Mouse (Mus musculus) small intestine, adult 2 months (tissue): Measurements from ENCODE around the gene Tnfrsf22.

Experiments used
- CTCF ChIP-seq: fragments of 200-500 bp; IDR thresholded peaks from 2 replicates; pipeline ENCODE4 v1.5.1; 2012; ENCODE audit warnings: low read depth, mild to moderate bottlenecking, control low read depth, inconsistent platforms, low read length, moderate library complexity, mixed read lengths; ENCODE audit not compliant: insufficient replicate concordance, insufficient read length; ENCODE audit errors: extremely low read depth
- POLR2A ChIP-seq: fragments of 200-500 bp; IDR thresholded peaks from 2 replicates; pipeline ENCODE4 v1.6.1; 2012; ENCODE audit warnings: low read depth, mild to moderate bottlenecking, control low read depth, inconsistent platforms, low read length, moderate library complexity

DNA sequence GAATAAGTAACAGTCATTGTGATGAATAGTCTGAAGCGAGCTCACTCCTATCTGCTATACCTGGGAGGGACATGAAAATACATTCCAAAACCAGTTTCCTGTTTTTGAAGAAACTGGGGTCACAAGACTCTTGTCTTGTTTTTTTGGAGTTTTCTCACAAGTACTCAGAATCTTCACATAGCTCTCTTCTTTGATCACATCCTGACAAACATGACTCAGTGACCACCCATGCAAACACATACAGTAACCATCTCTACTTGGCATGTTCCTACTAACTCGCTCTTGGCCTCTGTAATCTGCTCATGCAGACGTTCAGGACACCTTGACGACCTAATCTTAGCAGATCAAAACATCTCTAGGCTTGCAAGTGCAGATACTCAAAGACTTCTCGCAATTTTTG is 24.3 kb downstream of the Tnfrsf22 start:
- TF ChIP-seq POLR2A: no peak
- no peak for TF ChIP-seq CTCF
